Mouse (Mus musculus): ENCODE measurements around the gene Cuzd1.

DNA sequence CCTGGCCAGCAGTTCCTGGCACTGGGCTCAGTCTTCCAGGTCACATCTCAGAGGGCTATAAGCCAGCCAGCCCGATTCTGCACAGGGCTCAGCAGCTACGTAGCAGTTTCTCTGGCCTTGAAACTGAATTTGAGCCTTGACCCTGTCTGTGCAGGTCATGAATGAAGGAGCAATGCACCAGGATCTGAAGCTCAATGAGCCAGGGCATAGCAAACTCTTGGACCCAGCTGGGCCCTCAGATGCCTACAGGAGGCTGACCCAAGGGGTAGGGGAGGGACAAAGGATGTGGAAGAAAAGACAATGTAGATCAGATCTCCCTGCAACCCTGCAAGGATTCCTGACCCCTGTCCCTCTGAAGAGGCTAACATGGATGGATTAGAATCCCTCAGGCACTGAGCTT, at the start of gene Cuzd1:
- no peak for TF ChIP-seq CTCF (IDR thresholded peaks at IDR 0.05; ENCODE audit: borderline replicate concordance, insufficient read depth, low read depth, low read length)
- TF ChIP-seq POLR2A (IDR thresholded peaks at IDR 0.05; ENCODE audit: borderline replicate concordance, insufficient read depth, low read length): no peak
